Mouse (Mus musculus) ovary, postnatal 10 days (tissue): ENCODE measurements around the gene Josd2.

Experiments used
- DNase-seq: peaks from one replicate; pipeline ENCODE4 v3.0.0; 2022; ENCODE audit warnings: low spot score

The Josd2 gene

DNA sequence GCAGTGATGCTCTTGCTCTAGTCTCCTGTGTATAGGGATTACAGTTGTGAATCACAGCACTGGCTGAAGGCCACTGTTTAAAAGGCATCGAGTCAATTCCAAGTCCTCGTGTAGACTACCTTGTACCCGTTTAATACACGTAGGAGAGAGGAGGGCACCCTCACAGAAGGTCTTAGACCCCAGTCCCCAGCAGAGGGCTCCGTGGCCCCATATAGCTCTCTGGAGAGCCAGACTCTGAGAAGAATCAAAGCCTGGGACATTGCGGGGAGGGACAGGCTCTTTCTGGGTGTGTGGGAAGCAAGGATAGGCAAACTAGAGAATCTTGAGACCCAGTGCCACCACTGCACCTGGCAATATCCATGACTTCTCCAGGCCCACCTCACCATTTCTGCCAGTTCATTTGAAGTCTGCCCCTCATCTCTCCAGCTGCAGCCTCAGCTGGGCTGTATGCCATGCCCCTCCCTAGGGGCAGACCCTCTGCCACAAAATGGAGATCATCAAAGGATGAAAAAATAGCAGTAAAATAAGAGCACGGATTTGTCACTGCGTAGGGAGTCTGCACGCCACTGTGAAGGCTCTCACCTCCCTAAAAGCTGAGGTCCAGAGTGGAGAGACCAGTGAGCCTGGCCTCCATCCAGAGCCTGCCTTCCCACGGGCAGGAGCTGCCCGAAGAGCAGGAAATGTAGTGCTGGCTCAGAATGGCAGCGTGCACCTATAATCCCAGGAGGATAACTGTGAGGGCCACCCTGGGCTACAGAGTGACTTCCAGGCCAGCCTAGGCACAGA lies 21.5 kb upstream of the Josd2 start:
- no peak for DNase-seq

DNA sequence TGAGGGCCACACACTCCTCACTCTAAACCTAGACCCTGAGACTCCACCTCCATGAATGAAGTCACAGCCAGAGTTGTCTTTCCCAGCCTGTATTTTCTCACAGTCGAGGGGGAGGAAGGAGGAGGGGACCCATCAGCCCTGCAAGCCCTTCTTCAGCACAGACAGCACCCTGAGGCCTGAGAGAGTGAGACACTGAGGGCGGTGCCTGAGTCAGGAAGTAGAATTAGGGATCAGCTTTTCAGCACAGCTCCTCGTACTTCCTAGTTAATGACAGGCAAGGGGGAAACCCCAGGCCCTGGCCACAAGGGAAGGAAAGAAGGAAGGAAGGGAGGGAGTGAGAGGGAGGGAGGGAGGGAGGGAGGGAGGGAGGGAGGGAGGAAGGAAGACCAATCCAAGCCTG lies 14.5 kb upstream of the Josd2 start:
- DNase-seq = no peak

DNA sequence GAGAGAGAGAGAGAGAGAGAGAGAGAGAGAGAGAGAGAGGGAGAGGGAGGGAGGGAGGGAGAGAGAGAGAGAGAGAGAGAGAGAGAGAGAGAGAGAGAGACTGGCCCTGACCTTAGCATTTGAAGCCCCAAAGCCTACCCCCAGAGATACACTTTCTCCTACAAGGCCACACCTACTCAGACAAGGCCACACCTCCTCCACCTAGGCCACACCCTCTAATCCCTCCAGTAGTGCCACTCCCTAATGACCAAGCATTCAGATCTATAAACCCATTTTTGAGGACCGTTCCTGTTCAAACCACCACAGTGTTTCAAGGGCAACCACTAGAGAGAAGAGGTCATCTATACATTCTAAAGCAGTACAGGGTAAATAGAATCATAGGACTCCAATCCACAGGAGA lies 11.5 kb upstream of the Josd2 start:
- no peak for DNase-seq

DNA sequence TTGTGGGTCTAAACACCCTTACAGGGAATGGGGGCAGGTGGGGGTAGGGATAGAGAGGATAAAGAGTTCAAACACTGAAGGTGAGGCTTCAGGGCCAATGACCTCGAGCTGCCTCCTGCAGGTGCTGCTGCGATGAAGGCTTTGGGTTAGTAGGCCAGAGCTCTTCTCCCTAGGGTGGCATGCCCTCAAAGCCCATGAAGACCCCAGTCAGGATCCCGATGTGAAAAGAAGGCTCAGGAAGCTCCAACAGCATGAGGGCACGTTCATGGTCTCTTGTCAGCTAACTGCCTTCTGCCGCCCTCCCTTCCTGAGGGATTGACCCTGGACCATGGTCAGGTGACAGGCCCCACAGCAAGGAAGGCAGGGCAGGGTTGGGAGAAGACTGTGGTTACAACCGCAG lies 7.7 kb upstream of the Josd2 start:
- DNase-seq = no peak

DNA sequence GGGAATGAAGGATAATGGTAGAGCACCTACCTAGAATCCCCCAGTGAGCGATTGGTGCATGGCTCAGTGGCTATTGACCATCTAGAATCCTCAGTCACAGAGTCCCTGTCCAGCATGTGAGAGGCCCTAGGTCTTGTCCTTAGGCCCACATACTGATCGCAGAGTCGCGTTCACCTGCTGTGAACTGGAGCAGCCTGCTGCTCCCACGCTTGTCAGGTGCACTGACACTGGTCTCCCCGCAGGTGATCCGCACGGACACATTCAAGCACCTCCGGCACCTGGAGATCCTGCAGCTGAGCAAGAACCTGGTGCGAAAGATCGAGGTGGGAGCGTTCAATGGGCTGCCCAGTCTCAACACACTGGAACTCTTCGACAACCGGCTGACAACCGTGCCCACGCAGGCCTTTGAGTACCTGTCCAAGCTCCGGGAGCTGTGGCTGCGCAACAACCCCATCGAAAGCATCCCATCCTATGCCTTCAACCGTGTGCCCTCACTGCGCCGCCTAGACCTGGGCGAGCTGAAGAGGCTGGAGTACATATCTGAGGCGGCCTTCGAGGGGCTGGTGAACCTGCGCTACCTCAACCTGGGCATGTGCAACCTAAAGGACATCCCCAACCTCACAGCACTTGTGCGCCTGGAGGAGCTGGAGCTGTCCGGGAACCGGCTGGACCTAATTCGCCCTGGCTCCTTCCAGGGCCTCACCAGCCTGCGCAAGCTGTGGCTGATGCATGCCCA lies 6.8 kb upstream of the Josd2 start:
- DNase-seq = no peak

DNA sequence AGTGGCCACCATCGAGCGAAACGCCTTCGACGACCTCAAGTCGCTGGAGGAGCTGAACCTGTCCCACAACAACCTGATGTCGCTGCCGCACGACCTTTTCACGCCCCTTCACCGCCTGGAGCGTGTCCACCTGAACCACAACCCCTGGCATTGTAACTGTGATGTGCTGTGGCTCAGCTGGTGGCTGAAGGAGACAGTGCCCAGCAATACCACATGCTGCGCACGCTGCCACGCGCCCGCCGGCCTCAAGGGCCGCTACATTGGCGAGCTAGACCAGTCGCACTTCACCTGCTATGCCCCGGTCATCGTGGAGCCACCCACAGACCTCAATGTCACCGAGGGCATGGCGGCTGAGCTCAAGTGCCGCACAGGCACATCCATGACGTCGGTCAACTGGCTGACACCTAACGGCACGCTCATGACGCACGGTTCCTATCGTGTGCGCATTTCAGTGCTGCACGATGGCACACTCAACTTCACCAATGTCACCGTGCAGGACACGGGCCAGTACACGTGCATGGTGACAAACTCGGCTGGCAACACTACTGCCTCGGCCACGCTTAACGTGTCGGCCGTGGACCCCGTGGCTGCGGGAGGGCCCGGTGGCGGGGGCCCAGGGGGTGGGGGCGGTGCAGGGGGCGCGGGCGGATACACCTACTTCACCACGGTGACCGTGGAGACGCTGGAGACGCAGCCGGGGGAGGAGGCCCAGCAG lies 6.1 kb upstream of the Josd2 start:
- DNase-seq = no peak

DNA sequence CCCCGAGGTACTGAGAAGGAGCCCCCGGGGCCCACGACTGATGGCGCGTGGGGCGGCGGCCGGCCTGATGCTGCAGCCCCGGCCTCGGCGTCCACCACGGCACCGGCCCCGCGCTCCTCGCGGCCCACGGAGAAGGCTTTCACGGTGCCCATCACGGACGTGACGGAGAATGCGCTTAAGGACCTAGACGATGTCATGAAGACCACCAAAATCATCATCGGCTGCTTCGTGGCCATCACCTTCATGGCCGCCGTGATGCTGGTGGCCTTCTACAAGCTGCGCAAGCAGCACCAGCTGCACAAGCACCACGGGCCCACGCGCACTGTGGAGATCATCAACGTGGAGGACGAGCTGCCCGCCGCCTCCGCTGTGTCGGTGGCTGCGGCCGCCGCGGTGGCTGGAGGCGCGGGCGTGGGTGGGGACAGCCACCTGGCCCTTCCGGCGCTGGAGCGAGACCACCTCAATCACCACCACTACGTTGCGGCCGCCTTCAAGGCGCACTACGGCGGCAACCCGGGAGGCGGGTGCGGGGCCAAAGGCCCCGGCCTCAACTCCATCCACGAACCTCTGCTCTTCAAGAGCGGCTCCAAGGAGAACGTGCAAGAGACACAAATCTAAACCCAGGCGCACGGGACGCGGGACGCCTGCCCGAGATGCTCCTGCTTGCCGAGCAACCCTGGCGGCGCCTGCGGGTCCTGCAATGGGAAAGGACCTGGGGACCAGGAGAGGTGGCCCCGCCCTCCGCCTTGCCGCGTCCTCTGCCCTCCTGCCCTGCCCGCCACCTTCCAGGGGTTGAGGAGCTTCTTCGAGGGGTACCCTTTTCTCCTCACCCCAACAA lies 5.3 kb upstream of the Josd2 start:
- no peak for DNase-seq

DNA sequence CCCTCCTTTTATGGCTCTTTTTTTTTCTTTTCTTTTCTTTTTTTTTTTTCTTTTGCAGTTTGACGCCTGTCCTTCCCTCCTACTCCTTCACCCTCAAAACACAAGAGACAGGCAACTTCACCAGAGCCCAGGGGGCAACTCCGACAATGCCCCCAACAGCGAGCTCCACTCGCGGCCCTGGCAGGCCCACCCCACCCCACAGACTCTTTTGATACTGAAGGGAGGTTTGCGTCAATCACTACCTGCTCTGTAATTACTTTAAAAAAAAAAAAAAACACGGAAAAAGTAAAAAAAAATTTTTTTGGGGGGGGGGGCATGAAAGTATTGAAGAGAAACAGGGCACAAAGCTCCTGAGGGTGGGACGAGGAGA lies 4.7 kb upstream of the Josd2 start:
- no peak for DNase-seq

DNA sequence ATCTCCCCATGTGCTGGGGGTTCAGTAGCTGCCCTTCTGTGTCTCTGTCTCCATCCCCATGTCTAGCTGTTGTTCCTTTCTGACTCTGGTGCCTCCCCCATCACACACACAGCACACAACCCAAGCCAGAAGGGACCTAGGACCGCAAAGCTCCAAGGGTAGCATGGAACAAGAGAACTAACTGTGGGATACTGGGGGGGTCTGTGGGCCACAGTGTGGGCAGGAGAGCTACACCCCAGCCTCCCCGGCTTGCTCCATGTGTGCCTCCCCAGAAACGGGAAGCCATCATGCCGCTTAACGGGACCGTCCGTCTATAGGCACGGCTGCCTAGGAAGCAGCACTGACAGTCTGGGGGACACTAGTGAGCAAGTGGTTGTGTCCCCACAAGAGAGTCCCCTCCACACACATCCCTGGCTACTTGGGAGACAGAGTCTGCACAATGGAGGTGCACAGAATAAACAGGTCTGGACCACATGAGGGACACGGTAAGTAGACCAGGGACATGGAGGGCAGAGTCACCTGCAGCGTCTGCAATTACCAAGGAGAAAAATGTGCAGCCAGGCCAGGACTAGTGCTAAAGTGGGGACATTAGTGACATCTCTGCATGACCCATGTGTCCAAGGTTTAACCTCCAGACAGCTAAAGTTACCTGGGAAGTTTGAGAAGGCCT lies 4.1 kb upstream of the Josd2 start:
- no peak for DNase-seq

DNA sequence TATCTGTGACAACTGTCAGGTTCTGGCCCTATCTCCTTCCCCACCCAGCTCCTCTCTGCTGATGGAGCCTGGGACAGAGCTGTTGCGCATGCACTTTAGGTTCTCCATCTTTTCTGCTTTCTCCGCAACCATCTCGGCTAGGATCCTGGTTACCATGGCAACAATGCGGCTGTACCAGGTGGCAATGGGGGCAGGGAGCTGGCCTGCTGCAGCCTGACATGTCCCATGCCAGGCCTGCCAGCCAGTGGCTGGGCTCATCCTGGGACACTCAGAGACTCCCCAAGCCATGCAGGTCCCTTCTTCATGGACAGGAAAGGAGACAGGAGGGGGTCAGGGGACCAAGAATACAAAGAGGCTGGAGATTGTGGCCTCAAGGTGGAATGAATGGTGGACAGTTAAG lies 3.3 kb upstream of the Josd2 start:
- DNase-seq = no peak

DNA sequence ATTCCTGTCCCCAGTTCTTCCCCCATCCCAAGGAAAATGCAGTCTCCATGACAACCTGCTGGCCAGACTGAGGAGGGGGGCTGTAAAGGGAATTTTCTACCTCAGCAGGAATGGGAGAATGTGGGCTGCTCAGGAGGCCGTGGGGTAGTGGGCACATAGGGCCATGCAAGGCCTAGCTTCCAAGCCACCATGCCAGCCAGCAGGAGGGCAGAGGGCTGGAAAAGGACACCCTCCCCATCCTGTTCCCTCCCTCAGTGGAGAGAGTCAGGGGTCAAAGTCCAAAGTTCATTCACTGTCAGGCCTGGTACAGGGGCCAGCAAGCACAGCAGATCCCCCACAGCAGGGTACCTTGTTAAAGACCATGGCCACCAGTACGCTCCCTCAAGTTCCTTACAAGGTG lies 2.7 kb upstream of the Josd2 start, which contains the start of gene Aspdh:
Gene Aspdh, plus strand, starts transcription at position 281 of the 400 bp plus-strand sequence.
- no peak for DNase-seq

DNA sequence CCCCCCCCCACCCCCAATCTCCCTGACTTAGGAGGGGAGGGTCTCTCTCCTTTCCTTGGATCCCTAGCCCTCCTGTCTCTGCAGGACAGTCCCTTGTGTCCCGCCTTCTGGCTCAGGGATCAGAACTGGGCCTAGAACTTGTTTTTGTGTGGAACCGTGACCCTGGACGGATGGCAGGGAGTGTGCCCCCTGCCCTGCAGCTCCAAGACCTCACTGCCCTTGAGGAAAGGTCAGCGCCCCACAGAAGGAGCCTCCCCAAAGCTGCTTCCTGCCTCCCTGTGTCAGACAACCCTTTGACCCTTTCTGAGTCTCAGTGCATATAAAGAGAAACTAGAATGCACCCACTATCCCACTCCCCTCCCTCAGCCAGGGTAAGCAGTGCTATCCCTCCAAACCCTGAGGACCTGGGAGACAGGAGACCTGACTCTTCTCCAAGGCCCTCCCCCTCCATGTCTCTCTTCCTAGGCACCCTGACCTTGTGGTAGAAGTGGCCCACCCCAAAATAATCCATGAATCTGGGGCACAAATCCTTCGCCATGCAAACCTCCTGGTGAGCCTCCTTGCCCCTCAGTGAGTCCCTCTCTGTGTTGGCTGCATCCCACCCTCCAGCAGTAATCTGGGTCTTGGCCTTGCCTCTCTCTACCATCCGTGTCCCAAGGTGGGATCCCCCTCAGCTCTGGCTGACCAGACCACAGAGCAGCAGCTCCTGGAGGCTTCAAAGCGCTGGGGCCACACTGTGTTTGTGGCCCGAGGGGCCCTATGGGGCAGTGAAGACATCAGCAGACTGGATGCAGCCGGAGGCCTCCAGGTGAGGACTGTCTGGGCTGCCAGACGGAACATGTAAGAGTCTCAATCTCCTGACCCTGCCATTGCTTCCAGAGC lies 1.5 kb upstream of the Josd2 start:
- DNase-seq = no peak

DNA sequence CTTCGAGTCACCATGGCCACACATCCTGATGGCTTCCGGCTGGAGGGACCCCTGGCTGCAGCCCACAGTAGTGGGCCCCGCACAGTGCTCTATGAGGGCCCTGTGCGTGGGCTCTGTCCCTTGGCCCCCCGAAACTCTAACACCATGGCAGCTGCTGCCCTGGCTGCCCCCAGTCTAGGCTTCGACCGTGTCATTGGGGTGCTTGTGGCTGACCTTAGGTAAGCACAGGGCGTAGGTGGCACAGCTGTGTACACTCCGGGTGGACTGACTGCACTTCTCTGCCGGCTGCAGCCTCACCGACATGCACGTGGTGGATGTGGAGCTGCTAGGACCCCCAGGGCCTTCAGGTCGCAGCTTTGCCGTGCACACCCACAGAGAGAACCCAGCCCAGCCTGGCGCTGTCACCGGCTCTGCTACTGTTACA lies 880 bp upstream of the Josd2 start:
- DNase-seq = no peak

DNA sequence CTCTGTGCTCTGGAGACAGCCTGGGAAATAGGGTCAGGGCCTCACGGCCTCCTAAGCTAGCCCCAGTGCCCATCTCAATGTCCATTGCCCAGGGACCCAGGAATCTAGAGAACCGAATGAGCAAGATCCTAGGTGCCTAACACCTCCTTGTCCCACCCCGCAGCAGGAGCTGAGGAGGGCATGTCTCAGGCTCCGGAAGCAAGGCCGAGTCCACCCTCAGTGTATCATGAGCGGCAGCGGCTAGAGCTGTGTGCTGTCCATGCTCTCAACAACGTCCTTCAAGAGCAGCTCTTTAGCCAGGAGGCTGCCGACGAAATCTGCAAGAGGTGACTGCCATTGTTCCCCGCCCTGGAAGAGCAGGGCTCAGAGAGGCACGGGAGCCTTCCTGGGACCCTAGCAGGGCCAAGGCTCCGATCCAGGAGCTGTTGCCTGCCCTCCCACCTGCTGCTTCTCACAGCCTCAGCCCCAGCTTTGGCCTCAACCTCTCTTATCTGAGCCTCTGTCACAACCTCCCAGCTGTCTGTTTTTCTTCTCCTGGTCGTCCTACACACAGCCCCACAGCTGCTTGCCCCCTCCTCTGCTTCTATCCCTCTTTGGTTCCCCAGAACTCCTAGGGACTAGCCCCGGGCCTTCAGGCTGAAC lies 985 bp downstream of the Josd2 start:
- DNase-seq = no peak

DNA sequence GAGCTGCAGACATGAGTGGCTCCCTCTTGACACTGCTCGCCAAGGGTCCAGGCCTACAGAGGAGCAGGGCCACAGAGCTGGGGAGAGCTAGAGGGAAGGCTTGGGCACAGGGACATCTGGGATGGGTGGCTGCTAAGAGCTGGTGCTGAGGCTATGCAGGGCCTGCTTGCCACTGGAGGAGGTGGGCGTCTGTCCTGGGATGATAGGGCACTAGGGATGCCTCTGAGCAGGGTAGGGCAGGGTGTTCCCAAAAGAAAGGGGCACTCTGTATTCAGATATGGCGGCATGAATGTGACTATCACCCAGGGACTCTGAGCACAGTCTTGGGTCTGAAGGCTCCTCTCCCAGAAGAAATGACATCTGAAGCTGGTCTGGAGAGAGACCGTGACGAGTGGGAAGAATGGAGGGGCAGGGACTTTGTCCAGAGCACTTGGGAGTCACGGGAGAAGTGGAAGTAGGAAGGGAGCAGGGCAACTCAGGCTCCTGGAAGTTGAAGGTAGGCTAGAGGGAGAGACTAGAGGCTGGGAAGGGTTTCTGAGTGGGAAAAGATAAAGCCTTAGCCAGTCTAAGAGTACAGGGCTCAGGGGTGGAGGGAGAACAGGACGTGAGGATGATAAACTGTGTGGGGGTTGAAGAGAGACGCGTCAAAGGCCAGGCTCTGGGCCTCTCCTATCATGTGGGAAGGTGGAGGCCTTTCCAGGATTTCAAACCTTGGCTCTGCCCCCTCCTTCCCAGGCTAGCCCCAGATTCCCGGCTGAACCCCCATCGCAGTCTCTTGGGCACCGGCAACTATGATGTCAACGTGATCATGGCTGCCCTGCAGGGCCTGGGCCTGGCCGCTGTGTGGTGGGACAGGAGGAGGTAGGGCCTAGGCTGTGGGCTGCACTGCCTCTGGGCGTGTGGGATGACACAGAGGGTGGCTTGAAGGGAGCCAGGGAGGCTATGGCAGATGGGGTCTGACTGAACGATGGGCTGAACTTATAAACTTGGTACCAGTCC lies 2.2 kb downstream of the Josd2 start:
- no peak for DNase-seq

DNA sequence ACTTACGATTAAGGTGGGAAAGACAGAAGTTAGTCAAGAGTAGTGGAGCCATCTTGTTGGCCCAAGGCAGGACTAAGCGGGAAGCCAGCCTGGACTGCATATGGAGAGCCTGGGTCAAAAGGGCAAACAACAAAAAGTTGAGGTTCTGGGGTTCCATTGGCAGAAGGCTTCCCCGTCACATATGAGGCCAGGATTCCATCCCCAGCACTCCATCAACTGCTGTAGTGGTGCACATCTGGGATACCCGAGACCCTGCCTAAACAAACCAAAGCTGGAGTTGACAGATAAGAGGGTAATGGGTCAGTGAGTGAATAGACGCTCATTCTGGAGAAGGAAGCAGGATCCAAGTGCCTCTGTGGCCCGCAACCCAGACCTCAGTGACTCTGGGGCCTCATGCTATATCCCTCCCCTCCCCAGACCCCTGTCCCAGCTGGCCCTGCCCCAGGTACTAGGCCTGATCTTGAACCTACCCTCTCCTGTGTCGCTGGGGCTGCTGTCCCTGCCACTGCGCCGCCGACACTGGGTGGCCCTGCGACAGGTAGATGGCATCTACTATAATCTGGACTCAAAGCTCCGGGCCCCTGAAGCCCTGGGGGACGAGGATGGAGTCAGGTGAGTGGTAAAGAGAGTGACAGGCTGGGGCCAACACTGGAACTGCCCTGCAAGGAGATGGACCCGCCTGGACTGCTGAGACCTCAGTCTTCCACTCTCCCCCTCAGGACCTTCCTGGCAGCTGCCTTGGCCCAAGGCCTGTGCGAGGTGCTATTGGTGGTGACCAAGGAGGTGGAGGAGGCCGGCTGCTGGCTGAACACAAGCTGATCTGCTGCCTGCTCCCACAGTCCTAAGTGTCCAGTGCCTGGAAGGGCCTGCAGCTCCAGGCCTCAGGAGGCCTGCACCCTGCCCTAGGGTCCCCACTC lies 3.2 kb downstream of the Josd2 start:
- no peak for DNase-seq

DNA sequence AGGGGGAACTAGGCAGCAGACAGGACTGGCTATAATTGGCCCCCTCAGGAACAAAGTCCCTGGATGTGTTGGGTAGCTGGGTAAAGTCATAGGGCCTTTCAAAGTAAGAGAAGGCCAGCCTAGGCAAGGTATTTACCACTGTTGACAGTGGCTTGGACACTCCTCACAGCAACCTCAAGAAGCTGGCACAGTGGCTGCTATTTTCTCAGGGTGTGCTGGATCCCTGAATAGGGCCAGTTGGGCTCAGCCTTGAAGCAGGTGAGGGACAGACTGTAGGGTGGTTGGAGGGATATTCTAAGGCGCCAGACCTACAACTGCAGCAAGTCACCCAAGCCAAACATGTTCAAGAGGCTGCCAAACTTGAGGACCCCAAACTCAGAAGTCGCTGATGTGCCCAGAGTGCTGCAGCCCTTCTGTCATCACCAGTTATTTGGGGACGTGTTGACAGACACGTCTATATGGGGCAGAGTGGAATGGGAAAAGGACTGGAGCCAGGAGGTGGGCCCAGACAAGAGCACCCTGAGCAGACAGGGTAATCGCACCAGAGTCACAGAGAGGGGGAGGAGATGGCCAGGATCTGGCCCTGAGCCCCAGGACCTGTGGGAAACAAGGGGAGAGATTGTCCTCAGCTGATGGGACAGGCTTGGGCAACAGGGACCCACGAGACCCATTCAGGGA lies 4.2 kb downstream of the Josd2 start:
- DNase-seq = no peak
